Mouse (Mus musculus): ENCODE data around the gene Kiss1r.
"Not testable (repeated sequence)": the region's sequence is repeated elsewhere in the genome, so short reads cannot be mapped to it uniquely, and the experiment has no call there.

DNA sequence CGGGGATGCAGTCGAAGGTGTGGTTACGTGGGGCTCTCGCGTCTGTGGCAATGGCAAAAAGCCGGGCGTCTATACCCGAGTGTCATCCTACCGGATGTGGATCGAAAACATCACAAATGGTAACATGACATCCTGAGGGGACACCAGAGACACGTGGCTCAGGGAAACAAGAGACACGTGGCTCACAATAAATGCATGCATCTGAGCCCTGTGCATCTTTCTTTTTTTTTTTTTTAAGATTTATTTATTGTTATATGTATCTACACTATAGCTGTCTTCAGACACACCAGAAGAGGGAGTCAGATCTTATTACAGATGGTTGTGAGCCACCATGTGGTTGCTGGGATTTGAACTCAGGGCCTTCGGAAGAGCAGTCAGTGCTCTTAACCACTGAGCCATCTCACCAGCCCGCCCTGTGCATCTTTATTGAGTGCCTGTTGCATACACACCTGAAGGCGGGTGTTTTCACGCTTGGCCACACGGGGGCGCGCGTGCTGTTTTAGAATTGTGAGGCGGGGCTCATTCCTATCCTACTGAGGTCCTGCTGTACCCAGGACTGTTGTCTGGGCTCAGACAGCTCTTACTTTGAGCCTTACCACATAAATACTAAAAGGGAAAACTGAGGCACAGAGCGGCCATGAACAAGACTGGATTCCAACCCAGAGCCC lies 24.2 kb upstream of the Kiss1r start:
- not testable (repeated sequence) for TF ChIP-seq EP300 (IDR thresholded peaks at IDR 0.05; ENCODE audit: insufficient read depth, low read depth, low read length); POLR2A (IDR thresholded peaks at IDR 0.05; ENCODE audit: insufficient read depth, low read length)
